Mouse (Mus musculus) kidney, adult 18-20 months (tissue): Measurements from ENCODE around the gene Abcb10.
"Not testable (repeated sequence)": the region's sequence is repeated elsewhere in the genome, so short reads cannot be mapped to it uniquely, and the experiment has no call there.

ENCODE experiments used
- DNase-seq: peaks from one replicate; pipeline ENCODE4 v3.0.0; 2021

Abcb10 gene

GRCm38 (mm10) chr8:123982826-123983400, at the start of gene Abcb10:
Gene Abcb10 (minus strand): TSS chr8:123983122.
- peak; percentile 92 for DNase-seq

- no peak for DNase-seq
Measured at GRCm38 (mm10) chr8:124027831-124028230, 44.9 kb upstream of the Abcb10 start.

DNA sequence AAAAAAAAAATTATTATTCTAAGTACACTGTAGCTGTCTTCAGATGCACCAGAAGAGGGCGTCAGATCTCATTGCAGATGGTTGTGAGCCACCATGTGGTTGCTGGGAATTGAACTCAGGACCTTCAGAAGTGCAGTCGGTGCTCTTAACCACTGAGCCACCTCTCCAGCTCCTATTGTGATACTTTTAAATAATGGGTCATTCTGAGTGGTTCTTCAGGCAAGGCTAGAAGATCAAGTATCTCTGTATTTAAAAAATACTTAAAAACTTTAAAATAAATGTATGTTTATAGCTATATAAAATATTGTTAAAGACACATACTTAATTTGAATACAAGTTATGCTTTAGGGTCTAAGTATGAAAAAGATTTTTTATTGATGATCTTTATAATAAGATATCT, 43.3 kb upstream of the Abcb10 start:
- not testable (repeated sequence) for DNase-seq

DNA sequence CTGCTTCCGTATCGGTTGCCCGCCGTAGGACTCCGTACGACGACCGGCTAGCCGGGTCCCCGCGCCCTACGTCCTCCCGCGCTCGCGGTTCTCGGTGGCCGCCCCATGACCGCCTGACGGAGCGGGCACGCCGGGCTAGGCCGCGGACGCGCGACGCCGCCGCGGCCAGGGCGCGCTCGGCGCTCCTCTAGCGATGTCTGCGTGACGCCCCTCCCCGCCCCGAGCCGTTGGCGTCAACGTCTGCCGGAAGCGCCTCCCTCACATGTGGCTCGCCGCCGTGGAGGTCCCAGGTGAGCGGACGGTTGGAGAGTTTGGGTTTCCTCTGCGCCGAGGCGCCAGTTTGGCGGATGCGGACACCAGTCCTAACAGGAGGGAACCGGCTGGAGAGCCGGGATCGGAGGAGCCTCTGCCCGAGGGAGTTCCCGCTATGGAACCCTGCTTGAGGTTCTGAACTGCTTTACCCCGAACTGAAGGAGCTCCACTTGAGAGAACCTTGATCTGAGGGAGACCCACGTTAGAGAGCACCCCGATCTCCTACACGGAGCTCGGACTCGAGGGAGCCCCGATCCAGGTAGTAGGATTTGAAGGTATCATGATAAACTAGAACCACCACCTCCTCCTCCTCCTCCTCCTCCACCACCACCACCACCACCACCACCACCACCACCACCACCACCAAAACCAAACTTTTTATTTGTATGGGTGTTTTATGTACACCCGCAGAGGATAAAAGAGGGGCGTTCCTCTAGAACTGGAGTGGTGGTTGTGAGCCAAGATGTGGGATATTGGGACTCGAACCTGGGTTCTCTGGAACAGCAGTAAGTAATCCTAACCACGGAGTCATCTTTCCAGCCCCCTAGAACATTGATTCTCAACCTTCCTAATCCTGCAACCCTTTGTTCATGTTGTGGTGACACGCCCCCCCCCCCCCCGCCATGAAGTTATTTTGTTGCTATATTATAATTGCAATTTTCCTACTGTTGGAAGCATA, 38.6 kb upstream of the Abcb10 start, which contains the start of the genes Taf5l and Urb2:
Taf5l (minus strand) TSS at position 161 of the 991 bp plus-strand sequence.
Urb2 (plus strand) TSS at position 272 of the 991 bp plus-strand sequence.
- DNase-seq = peak; percentile 96

- DNase-seq = peak; percentile 62
Measured at GRCm38 (mm10) chr8:124020439-124021236, 37.7 kb upstream of the Abcb10 start.

DNA sequence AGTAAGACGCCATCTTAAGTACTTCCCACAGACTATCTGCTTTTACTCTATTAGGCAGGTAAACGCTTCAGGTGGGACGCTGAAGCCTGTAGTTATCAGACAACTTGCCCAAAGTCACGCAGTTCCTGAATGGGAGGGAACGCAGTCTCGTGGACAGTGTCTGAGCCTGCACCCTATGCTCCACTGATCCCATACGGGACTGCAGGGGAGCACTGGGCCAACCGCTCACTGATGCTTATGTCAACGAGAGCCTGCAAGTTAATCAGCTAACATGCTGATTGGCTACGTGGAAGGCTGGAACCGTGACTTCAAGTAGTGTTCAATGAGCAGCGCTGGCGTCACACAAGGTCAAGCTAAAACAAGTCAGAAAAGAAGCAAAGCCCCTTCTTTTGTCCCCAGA, 36.9 kb upstream of the Abcb10 start:
- DNase-seq = peak; percentile 29

DNA sequence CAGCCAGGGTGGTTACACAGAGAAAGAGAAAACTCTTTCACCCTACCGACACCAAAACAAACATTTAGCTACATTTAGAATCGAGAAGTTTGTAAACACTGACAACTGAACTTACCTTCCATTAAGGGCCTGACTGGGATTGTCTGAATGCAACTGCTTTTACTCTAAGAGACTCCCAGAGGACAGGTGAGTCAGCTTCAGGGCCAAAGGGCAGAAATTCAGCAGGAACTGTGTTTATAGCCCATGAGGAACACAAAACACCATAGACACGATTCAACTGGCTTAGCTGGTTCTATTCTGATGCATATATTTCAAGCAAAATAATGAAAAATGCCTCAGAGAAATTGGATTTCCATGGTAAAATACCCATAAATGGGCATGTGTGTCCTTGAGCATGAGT, 31.8 kb upstream of the Abcb10 start:
- no peak for DNase-seq

DNA sequence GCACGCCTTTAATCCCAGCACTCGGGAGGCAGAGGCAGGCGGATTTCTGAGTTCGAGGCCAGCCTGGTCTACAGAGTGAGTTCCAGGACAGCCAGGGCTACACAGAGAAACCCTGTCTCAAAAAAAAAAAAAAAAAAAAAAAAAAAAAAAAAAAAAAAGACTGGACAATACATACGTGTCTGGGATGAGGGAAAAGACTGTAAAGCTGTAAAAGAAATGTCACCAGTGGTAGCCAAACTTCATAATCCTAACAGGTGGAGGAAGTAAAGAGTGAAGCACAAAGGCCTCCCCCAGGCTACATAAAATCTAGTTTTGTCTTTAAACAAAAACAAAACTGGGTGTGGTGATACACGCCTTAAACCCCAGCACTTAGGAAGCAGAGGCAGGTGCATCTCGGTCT, 31.4 kb upstream of the Abcb10 start:
- DNase-seq = not testable (repeated sequence)

- no peak for DNase-seq
Measured at GRCm38 (mm10) chr8:124011989-124012586, 29.2 kb upstream of the Abcb10 start.

DNA sequence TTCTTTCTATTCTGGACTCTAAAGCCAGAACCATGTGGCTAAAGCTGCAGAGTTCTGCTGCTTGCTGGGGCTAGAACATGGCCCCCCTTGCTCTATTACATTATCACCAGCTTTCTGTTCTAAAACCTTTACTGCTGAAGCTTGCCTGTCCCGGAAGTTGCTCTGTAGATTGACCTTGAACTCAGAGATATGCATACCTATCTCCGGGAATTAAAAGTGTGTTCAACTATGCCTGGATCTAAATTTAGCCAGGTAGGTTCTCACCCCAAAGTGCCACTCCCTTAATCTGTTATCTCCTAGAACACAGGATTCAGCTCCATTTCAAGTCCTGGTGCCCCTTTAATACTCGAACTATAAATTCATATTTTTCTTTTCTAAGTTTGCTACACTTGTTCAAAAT, 28.7 kb upstream of the Abcb10 start:
- no peak for DNase-seq

GRCm38 (mm10) chr8:124007829-124008228, 24.9 kb upstream of the Abcb10 start:
- no peak for DNase-seq

GRCm38 (mm10) chr8:124002546-124003108, 19.7 kb upstream of the Abcb10 start:
- no peak for DNase-seq

DNA sequence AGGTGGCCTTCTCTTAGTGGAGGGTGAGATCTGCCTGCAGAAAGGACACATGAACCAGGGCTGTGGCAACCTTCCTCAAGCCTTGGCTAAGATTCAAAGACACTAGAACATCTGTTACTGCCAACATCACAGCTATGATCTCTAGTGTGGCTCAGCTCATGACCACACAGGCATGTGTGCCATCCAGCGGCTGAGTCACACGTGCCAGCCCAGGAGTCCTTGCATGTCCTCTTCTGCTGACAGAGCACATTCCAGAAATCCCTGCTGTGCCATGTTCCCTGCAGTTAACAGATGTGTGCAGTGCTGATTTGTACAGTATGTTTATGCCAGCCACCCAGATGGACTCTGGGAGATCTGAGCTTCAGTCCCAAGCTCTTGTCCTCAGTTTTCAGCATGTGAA, 16.6 kb upstream of the Abcb10 start:
- DNase-seq = no peak

GRCm38 (mm10) chr8:123993997-123994396, 11.1 kb upstream of the Abcb10 start:
- DNase-seq = no peak

DNA sequence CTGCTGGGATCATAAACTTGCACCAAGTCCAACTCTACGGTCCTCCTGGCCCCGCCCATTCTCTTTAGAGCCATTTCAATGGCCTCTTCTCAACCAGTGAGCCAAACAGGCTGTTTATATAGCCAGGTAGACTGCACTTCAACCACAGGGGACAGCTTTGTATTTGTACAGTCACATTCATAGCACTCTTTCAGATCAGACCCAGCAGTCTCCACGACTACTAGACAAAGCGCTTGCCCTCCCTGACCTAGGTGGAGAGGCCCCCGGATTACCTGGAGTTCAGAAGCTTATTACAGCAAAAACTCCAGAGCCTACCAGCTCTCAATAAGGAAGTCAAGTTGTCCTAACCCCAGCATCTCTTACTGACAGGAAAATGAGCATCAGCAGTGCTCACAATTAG, 10.7 kb upstream of the Abcb10 start:
- DNase-seq = no peak

DNA sequence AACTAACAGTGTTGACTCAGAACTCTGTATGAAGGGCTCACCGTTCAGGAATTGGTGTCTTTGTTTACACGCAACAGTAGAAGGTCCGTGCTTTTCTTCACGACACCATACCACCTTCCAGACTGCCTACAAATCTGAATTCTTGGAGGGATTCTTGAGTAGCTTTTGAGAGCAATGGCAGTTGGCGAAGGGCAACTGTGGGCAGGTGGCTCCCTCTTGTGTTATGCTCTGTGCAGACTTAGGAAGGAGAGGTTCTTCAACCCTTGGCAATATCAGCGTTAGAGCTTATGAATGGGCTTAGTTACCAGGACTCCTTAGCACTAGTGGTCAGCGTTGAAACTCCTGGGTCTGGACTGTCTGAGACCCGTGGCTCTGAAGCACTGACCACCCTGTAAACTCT, 9.7 kb upstream of the Abcb10 start:
- DNase-seq = peak; percentile 18

DNA sequence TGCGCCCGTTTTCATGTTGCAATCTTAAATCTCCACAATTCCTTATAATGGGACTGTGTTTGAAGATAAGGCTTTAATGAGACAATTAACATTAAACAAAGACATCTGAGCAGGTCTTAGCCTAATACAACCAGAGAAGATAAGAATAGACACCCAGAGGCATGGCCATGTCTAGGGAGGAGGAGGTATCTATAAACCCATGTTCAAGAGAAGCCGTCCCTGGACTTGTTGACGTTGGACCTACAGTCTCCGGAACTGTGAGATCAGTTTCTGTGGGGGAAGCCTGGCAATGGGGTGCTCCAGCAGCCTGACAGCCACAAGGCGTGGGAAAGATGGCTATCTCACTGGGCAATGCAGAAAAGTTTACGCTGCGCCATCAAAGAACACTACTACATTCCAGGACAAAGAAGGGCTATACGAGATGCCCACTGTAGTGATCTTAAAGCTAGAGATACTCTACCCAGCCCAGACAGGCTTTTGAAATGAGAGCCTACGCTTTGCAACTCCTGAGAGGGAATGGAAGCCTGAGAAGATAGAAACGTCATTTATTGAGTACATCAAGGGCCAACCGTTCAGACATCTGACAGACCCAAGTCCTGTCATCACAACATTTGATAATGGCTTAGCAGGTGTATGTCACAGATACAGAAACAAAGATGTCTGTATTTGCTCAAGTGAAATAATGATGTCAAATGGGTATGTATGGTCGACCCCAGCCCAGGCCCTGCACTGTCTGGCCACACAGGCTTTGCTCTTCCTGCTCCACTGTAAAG, 7.5 kb upstream of the Abcb10 start:
- DNase-seq = no peak

GRCm38 (mm10) chr8:123989128-123989527, 6.2 kb upstream of the Abcb10 start:
- no peak for DNase-seq

DNA sequence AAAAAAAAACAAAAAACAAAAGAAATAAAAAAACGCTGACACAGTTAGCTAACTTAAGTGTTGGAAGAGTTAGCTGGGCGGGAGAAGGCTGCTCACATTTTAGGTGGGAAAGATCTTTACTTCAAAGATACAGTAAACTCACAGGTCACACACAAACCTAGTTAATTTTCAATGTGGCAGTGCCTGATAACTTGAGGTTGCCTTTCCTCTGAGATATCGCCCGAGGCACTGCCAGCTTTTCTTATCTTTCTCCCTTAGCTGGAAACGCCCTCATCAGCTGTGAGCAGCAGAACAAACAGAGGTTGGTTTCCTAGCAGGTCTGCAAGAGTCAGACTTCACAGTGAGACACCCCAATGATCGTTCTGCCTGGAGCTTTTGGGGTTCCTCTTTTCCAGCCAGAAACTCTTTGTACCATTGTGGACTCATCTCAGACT, 5.7 kb upstream of the Abcb10 start:
- no peak for DNase-seq

- DNase-seq = peak; percentile 61
Measured at GRCm38 (mm10) chr8:123982291-123982793, 580 bp downstream of the Abcb10 start.

DNA sequence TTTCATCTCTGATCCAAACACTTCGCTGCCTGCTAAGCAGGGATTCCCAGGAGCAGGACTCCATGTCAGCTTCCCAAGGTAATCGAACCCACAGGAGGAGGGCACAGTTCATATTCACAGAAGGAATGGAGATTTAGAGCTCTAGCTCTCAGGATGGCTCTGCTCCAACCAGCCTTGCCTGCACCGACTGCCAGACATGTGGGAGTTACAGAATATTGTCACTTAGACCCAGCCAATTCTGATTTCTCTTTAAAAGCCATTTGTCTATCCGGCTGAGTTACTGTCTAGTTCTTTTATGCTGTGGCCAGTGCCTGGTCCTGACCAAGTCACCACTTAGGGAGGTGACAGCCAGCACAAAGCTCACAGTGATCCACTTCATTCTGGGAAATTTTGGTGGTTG, 1.2 kb downstream of the Abcb10 start:
- peak; percentile 13 for DNase-seq
